Mouse (Mus musculus): ENCODE measurements at regions not wholly inside any gene's neighbourhood (a gene's known extent, or its start where the extent isn't known, plus 50 kb on each side); places are given as distances from the start of the nearest gene placed in this dataset.

DNA sequence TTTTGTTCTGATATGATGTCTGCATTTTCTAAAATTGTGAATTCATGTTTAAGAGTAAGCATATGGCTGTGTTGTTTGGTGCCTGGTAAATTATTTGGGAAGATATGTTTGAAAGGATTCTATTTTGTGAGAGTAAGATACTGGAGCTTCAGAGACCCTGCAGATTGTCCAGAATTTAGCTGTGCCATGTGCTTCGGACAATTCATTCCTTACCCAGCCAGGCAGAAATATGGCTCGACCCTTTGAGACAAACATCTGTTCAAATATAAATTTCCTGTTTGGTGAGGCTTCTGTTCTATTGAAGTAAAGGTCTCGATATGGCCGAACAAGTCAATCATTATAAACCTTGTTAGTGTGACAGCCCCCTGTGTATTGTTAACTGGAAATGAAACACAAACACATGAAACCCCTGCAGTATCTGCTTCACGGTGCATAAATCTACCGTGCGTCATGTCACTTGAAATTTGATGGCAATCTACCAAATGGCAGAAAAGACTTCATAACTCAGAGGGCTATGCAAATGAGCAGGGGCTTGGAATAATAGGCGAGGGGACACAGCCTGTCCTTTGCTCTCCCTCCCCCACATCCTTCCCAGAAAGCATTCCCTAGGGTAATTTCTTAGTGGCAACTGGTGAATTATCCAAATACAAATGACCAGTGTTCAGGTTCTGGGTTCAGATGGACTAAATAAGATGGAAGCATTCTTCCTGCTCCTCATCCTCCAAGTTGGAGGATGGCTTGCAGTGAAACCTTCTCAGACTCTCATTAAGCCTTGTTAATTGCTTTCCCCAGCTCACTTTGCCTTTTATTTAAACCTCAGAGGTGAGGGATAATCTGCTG is 61.8 kb downstream of the Adcyap1 start:
- DNase-seq, result no peak

GRCm38 (mm10) chr17:93261206-93261504 is 62.3 kb downstream of the Adcyap1 start:
- DNase-seq, result no peak

DNA sequence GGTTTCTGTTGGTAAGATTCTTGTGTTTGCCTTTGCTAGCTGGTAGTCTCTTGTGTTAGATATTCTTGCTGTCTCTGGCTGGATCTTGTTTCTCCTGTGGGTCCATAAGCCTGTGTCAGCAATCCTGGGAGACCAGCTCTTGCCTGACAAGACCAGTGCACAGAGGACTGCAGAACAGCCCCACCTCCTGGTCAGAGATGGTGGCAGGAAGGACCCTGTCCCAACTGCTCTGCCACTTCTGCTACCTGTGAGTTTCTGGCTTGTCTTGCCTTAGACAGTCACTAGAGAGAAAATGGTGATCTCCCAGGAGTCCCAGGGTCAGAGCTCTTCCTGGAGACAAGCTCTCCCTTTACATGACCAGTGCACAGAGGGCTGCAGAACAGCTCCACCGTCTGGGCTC is 107.3 kb downstream of the Adcyap1 start:
- DNase-seq, result no peak

GRCm38 (mm10) chr17:93312139-93312538 is 113.3 kb downstream of the Adcyap1 start:
- no peak for DNase-seq

GRCm38 (mm10) chr17:93312640-93313309 is 114.0 kb downstream of the Adcyap1 start:
- DNase-seq, result no peak

- DNase-seq, result no peak
Measured at GRCm38 (mm10) chr17:93313310-93313688, 114.5 kb downstream of the Adcyap1 start.

GRCm38 (mm10) chr17:93314144-93314543 is 115.3 kb downstream of the Adcyap1 start:
- no peak for DNase-seq

GRCm38 (mm10) chr17:93321482-93321881 is 122.7 kb downstream of the Adcyap1 start:
- DNase-seq, result no peak

GRCm38 (mm10) chr17:93337576-93337975 is 138.8 kb downstream of the Adcyap1 start:
- no peak for DNase-seq

GRCm38 (mm10) chr17:93355238-93355637 is 156.4 kb downstream of the Adcyap1 start:
- no peak for DNase-seq

GRCm38 (mm10) chr17:93362926-93363325 is 164.1 kb downstream of the Adcyap1 start:
- no peak for DNase-seq

- no peak for DNase-seq
Measured at GRCm38 (mm10) chr17:93377453-93378091, 178.8 kb downstream of the Adcyap1 start.

GRCm38 (mm10) chr17:93379789-93380398 is 181.1 kb downstream of the Adcyap1 start:
- DNase-seq, result no peak

- DNase-seq, result no peak
Measured at GRCm38 (mm10) chr17:93390256-93390655, 191.4 kb downstream of the Adcyap1 start.

- DNase-seq, result peak; percentile 4 to 7
Measured at GRCm38 (mm10) chr17:93409329-93409728, 210.5 kb downstream of the Adcyap1 start.
